Mouse (Mus musculus): ENCODE measurements around the gene Nfatc4.

- TF ChIP-seq CTCF (IDR thresholded peaks at IDR 0.05; ENCODE audit: insufficient read depth, low read depth, low read length): no peak
- TF ChIP-seq POLR2A (IDR thresholded peaks at IDR 0.05; ENCODE audit: insufficient read depth, low read depth, low read length): no peak
These were observed 40.5 kb upstream of the Nfatc4 start for GRCm38 (mm10) chr14:55782361-55782960.

Data from olfactory bulb, adult 2 months (tissue).